Mouse (Mus musculus): ENCODE data around the gene Tmem270.
A peak's percentile ranks its signal among the peaks of the same experiment; 100 is the strongest.

Gene Tmem270

GRCm38 (mm10) chr5:134876801-134877200 is 29.7 kb downstream of the Tmem270 start:
- no peak for DNase-seq

- no peak for DNase-seq
These were observed 31.3 kb downstream of the Tmem270 start for GRCm38 (mm10) chr5:134875245-134875644.

GRCm38 (mm10) chr5:134873956-134874879 is 32.3 kb downstream of the Tmem270 start:
- peak; percentile 11 for DNase-seq

- DNase-seq: no peak
These were observed 33.5 kb downstream of the Tmem270 start for GRCm38 (mm10) chr5:134873034-134873433.

GRCm38 (mm10) chr5:134872597-134872996 is 33.9 kb downstream of the Tmem270 start:
- no peak for DNase-seq

- DNase-seq: no peak
These were observed 38.0 kb downstream of the Tmem270 start for GRCm38 (mm10) chr5:134868506-134868905.

GRCm38 (mm10) chr5:134867320-134868144 is 39.0 kb downstream of the Tmem270 start:
- DNase-seq: no peak

- DNase-seq: peak; percentile 6
These were observed 41.4 kb downstream of the Tmem270 start for GRCm38 (mm10) chr5:134865158-134865557.

GRCm38 (mm10) chr5:134861902-134862497 is 44.5 kb downstream of the Tmem270 start:
- no peak for DNase-seq

GRCm38 (mm10) chr5:134859193-134859592 is 47.3 kb downstream of the Tmem270 start:
- DNase-seq: no peak

- no peak for DNase-seq
These were observed 48.2 kb downstream of the Tmem270 start for GRCm38 (mm10) chr5:134858378-134858777.

- no peak for DNase-seq
These were observed 53.7 kb downstream of the Tmem270 start for GRCm38 (mm10) chr5:134852873-134853272.

Measured in cerebellum, adult 11 months (tissue).